Mouse (Mus musculus) midbrain, embryonic 15.5 days (tissue): Measurements from ENCODE around the gene Otulinl. TPM values are rescaled to one million over a fixed set of nuclear protein-coding genes. Genes with fewer than 3 reads are reported as not detected.

Source experiments
- polyA plus RNA-seq: library from polyadenylated mRNA; unstranded; fragments of >200 nt; fragmentation: Nextera tagmentation; extraction: Ambion mirVana; gene quantifications from 2 replicates; pipeline ENCODE4 v1.2.1, GENCODE M21; 2015

Gene Otulinl
- polyA plus RNA-seq, 1 experiment from 2014 or later = 13.3 TPM

Other genes with a start within 250 kb of the Otulinl start
- gene Ank, start 214.9 kb downstream of the Otulinl start, polyA plus RNA-seq = 12.9 and 13.2 TPM in 2 replicates
- 22.3 and 24.2 TPM in 2 replicates for gene Otulin, start 50.9 kb downstream of the Otulinl start, polyA plus RNA-seq